Mouse (Mus musculus): Measurements from ENCODE around the gene Txlnb.

- TF ChIP-seq MAX (IDR thresholded peaks at IDR 0.05; ENCODE audit: low read length) (no peak), UBTF (IDR thresholded peaks at IDR 0.05; ENCODE audit: borderline replicate concordance, insufficient read depth, low read depth, low read length) (no peak), POLR2A (IDR thresholded peaks at IDR 0.05; ENCODE audit: control insufficient read depth in 1 of 2, insufficient read depth in 1 of 2, low read depth in 1 of 2, low read length in 2 of 2, poor library complexity in 1 of 2) (no peak)
Measured at GRCm38 (mm10) chr10:17835031-17835430, 39.0 kb downstream of the Txlnb start.
